Mouse (Mus musculus) testis, postnatal 14 days (tissue): Measurements from ENCODE around the gene Neurl4.
A peak's percentile ranks its signal among the peaks of the same experiment; 100 is the strongest.
"Not testable (repeated sequence)": the region's sequence is repeated elsewhere in the genome, so short reads cannot be mapped to it uniquely, and the experiment has no call there.

ENCODE experiments used
- DNase-seq: peaks from one replicate; pipeline ENCODE4 v3.0.0; 2021; ENCODE audit warnings: low spot score

Gene Neurl4

DNA sequence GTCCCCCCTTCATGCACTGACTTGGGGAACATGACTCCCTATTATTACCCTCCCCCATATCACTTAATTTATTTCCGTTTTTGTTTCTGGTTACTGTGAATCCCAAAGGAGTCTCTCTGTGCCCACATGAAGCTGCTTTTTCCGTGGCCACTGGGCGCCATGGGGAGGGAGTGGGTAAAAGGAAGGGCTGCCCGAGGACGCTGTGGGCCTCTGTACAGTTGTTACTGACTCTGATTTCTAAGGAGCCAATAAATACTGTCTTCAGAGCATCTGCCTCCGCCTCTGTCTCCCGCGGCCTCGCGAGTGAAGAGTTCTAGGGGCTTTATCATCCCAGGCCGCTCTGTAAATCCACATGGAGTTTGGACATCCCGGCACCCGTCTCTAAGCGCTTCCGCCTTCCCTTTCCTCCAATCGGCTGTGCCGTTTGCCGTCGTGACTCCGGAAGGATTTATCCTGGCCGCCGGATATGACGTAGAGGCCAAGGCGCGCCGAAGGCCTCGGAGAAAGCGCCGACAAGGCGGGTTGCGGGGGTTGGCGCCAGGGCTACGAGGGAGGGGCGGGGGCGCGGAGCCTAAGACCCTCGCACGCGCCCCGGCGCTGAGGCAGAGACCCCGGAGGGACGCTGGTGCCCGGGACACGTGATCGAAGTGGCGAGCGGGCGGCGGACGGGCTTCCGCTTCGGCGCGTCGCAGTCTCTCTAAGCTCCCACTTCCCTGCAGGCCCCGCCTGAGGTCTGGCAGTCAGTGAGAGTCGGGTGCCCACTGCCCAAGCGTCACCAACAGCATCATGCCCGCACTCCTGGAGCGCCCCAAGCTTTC is 12.9 kb downstream of the Neurl4 start, which contains the start of gene Gps2:
Gene Gps2 (plus strand): TSS at position 335 of the 818 bp plus-strand sequence.
- DNase-seq = peak; percentile 94

DNA sequence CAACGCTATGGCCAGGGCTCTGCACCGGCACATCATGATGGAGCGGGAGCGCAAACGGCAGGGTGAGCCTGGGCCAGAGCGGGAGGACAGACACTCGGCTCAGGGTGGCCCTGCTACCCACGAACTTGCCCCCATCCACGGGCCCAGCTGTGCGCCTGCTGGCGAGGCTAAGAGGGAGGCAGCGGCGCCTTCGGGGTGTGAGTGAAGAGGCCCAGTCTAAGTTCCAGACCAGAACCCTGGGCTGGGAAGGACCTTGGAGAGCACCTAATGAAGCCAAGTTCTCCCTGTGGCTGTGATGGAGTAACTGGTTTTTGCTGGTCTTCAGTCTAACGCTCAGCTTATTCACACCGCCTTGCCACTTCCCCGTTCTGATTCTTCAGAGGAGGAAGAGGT is 13.5 kb downstream of the Neurl4 start:
- DNase-seq = no peak

DNA sequence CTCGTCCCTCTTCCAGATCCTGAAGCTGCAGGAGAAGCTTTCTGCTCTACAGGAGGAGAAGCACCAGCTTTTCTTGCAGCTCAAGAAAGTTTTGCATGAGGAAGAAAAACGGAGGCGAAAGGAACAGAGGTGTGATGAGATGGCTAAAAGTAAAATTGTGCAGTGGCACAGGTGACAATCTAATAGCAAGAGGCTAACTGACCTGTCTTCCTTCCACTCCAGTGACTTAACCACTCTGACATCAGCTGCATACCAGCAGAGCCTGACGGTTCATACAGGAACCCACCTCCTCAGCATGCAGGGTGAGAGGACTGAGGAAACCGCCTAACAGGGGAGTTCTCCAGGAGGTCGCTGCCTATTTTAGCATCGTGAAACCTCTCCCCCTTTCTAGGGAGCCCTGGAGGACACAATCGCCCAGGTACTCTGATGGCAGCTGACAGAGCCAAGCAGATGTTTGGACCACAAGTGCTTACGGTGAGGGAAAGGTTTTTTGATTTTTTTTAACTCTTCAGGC is 14.1 kb downstream of the Neurl4 start:
- DNase-seq = no peak

DNA sequence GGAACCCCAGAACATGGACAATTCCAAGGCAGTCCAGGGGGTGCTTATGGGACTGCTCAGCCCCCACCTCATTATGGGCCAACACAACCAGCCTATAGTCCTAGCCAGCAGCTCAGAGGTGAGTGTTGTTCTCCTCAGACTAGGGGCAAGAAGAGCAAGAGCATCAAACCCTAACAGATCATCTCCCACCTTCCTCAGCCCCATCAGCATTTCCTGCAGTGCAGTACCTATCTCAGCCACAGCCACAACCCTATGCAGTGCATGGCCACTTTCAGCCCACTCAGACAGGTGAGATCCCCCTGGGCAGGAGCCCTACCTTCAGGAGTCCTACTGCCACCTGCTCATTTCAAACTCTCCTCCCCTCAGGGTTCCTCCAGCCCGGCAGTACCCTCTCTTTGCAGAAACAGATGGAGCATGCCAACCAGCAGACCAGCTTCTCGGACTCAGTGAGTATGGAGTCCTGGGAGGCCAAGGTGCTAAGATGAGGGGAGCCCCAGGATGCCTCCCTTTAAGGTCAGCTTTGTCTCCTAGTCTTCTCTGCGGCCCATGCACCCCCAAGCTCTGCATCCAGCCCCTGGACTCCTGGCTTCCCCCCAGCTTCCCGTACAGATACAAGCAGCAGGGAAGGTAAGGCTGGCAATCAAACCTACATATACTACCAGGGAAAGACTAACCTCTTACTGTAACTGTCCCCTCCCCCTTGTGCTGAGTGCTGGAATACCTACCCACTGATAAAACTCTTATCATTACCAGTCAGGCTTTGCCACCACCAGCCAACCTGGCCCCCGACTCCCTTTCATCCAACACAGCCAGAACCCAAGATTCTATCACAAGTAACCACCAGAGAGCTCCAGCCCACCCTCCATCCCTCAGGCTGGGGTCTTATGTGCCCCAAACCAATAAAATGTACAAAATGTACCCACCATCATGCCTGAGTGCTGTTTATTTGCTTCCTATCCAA is 15.1 kb downstream of the Neurl4 start:
- no peak for DNase-seq

DNA sequence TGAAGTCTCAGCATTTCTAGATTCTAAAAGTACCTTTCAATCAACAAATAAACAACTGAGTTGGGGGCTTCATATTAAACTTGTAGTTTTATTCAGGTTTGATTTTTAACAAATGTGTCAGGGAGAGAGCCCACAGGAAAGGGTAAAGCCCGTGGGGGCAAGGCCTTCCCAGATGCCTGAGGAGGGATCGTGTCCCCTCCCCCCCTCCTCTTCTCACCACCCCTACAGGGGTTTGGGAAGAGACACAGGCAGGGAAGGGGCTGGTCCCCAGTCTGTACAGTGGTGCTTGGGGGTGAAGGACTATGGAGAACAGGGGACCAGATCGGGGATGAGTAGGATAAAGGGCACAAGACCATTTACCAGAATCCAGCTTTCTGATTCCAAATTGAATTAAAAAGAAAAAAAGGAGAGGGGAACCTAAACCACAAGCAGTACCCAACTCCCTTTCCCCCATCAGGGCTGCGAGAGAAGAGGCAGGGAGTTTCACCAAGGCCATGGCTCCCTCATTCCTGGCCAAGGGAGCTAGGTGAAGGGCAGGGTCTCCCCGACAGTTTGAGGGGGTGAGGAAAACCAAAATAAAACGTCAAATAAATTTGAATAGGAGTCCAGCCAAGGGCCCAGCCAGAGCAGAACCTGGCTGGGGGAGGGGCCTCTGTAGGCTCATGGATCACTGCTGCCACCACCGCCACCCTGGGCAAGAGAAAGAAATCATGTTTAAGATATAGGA is 15.9 kb downstream of the Neurl4 start:
- DNase-seq = not testable (repeated sequence)

DNA sequence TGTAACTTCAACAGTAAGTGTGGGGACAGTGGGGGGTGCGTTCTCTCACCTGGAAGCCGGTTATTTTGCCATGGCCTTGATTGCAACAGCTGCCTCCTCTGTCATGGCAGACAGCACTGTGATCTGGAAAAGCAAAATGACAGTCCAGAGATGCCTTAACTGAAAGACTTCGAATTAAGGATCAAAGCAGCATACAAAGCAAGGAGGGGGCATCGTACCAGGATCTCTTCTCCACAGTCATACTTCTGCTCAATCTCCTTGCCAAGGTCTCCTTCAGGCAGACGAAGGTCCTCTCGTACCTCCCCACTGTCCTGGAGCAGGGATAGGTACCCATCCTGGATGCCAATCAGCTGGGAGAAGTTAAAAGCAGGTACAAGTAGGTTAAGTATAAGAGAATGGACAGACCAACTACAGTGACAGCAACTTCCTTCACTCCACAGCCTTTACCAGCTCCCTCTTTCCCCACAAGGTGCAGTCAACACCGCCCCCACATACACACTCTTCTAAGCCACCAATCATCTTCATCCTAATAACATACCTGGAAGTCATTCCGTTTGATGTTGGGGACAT is 16.6 kb downstream of the Neurl4 start:
- no peak for DNase-seq

DNA sequence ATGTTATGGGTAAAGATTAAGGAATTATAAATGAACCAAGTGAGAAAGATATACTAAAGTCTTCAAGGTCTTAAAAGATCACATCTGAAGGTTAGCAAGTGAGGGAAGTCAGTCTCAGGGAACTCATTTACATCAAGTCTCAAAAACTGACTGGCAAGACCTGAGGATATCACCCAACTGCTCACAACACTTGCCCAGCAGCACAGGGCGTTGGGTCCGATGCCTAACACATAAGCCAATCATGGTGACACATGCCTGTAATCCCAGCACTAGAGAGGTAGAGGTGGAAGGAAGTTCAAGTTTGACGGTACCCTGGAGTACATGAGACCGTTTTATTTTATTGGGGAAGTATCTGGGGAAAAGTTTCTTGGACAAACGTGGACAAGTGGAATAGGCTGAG is 17.2 kb downstream of the Neurl4 start:
- DNase-seq = no peak

DNA sequence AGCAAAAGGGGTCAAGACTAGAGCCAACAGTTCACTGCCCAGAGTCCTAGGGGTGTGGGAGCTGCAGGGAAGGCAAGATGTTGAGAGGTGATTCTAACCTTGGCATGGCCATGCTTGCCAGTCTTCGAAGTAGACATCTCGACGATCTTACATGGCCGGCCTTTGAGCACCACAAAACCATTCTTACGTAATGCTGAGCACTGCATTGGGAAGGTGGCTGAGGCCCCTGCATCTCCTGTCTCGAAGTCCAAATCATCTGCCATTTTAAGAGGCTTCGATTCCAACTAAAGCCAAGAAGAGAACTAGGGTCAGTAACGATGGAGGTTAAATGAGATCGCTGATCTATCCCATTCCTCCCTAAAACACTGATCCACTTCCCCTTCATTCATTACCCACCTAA is 18.2 kb downstream of the Neurl4 start:
- DNase-seq = no peak

DNA sequence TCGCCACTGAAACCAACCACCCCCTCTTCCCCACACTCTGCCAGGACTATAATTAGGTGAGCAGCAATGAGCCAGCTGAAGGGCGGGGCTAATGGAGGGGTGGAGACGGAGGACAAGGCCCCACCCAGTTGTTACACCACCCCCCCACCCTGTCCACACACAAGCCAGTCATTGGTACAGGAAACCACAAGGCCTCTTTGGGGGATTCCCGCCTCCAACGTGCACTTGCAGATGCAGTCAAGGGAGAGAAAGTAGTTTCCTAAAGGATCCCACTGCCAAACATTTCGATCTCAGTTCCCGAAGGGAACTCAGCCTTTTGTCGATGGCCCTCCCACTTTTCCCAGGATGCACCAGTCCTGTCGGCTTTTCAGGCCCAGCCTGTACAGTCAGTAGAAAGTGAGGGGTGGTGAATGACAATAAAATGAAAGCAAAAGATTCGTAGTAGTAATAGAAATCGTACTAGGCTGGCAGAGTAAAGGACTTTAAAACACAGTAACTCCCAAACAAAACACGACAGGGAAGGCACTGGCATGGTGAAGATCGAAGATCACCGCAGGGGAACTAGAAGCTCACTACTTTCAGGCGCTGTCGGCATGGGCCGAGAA is 18.9 kb downstream of the Neurl4 start:
- peak; percentile 62 for DNase-seq

DNA sequence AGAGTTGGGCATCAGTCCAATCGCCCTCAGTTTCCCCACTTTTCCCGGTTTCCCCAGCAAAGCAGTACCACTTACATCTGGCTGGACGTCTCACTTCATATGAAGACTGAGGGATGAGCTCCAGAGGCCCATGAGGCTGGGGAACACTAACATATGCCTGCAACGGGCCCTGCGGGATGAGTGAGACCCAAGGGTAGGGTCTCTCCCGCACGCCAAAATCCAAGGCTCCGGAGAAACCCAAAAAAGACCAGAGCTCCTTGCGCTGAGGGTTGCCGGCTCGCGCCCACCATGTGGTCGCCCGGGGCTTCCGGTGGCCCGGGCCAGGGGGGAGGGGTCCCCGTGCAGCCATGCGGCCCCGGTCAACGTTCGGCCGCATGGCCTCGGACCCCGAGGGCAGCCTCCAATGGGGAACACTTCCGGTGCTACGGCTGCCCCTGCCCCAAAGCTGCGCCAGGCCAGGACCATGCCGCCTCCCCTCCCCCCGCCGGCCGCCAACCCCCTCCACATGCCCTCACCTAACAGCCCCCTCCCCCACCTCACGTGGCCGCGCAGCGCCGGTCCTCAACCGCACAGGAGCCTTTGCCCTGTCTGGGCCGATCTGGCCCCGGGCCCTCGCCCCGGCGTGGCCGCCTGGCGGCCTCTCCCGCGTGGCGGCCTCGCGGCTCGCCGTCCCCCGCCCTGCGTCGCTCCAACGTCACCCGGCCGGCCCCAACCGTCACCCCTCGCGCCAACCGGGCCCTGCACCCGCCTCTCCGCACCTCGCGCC is 19.6 kb downstream of the Neurl4 start:
- peak; percentile 85 for DNase-seq

DNA sequence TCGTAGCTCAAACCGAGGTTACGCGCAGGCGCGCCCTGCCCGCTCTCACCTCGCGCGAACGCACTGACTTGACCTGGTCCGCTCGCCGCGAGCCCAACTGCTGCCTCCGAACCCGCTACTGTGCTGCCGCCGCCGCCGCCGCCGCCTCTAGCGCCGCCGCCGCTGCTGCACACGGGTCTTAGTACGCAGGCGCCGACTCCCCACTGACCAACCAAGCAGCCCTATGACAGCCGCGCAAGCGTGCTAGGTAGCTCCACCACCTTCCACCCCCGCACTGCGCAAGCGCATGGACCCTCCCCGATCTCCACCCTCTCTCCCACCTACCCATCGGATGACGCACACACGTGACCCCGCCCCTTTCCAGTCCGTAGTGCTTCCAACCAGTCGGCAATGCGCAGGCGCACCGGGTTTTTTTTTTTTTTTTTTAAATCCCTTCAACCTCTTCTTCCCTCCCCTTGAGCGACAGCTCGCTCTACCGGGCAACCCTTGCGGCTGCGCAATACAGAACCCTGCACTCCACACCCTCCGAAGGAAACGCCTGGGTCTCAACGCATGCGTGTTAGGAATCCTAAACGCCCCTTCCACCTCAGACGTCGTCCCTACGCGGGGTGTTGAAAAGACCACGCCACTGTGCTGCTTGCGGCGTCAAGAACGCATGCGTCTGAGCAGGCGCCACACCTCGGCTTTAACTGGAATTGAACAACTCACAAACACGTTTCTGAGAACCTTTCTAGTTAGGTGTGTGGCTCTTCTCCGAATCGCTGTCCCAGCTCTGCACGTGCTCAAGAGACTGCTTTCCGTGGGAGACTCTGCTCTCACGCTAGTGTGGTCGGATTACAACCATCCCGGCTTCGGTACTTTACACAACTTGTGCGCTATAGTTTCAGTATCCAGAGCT is 20.5 kb downstream of the Neurl4 start, which contains the start of gene Eif5a:
Gene Eif5a (minus strand): TSS at position 845 of the 898 bp plus-strand sequence.
- DNase-seq = peak; percentile 100

DNA sequence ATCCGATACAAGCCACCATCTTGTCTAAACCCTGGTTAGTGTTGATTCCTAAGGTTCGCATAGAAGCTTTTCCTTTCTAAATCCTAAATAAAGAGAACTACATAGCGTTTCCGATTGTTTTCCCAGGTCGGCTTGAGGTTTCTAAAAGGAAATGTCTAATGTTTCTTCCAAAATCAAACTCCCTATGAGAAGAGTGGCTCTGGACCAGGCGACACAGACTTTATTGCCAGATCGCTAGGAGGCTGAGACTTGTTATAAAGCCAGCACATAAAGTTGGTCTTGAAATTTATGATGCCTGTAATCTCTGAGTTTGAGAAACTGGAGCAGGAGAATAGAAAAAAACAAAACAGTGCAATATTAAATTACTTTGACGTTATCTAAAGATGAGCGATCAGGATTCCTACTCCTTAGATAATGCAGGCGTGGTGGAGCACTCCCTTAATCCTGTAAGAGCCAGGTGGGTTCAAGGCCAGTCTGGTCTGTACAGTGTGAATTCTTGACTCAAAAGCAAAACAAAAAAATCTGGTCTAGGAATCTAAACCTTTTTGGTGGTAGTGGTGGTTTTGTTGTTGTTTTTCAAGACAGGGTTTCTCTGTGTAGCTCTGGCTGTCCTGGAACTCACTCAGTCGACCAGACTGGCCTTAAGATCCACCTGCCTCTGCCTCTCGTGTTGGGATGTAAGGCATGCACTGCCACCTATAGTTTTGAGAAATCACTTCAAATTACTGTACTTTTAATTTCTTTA is 21.3 kb downstream of the Neurl4 start:
- DNase-seq = no peak

DNA sequence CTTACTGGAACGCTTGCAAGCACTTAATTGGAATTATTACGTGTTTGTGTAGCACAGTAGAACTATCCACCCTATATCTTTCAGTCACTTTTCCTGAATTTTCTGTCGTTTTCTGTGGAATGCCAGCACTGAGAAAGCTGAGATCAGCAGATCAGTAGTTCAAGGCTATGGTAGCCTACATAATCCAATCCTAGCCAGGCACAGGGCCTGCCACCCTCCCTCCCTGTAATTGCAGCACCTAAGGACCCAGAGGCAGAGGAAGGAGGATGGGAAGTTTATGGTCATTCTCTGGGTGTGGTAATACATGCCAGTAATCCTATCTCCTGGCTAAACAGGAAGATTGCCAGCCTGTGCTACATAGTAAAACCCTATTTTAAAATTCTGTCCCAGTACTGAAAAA is 21.9 kb downstream of the Neurl4 start:
- no peak for DNase-seq

DNA sequence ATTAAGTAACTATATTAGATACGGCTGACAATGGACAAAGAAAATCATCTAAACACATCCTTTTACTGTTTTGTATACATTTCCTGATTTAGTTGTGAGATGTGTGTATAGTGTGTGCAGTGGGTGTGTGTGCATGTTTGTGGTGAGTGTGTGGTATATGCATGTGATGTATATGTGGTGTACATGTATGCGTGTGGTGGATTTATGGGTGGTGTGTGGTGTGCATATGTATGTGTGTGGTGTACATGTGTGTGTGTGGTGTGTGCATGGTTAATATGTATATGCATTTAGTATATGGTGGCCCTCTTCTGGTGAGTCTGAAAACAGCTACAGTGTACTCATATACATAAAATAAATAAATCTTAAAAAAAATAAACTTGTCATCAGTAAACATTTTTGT is 26.6 kb downstream of the Neurl4 start:
- no peak for DNase-seq

DNA sequence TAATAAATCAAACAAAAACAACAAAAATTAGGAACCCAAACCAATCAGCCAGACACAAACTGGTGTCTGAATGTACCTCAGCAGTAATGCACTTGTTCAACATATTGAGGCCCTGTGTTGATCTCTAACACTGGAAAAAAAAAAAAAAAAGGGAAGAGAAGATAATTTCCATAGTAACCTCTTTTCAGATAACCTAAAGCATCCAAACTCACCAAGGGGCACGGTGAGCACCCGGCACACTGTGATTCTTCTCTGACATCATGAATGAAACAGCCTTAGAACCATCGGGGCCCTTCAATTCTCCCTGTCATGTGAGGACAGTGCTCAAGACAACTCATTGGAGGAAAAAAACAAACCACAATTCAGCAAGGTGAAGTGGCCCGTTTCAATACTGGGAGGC is 28.8 kb downstream of the Neurl4 start:
- DNase-seq = no peak

DNA sequence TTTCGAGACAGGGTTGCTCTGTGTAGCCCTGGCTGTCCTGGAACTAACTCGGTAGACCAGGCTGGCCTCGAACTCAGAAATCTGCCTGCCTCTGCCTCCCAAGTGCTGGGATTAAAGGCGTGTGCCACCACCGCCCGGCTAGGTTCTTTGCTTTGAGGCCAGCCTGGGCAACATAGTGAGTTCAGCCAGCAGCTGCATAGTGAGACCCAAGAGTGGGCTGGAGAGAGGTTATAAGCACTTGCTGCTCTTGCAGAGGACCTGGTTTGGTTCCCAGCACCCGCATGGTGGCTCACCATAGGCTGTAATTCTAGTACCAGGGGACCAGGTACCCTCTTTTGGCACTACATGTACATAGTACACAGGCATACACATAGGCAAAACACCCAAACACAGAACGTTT is 29.3 kb downstream of the Neurl4 start:
- not testable (repeated sequence) for DNase-seq

DNA sequence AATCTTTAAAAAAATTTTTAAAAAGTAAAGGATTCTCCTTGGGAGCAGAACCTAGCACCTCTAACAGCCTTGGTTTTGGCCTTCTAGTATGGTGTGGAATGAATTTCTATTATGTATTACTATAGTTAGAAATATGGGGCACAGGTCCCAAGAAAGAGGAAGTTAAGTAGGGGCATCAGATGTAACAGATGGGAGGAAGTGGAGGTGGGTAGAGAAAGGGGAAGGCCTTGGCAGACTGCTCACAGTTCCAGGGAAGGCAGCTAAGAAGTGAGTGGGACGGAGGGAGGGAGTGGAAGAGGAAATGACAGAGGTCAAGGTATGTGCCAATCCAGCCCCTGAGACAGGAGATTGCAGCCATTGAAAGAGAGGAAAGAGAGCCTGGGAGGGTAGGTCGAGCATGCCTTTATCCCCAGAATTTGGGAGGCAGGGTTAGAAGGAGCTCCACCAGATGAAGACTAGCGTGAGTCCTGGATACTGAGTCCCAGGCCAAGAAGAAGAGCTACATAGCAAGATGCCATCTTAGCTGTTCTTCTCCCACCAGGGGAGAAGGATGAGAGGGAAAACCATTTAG is 30.2 kb downstream of the Neurl4 start:
- no peak for DNase-seq

DNA sequence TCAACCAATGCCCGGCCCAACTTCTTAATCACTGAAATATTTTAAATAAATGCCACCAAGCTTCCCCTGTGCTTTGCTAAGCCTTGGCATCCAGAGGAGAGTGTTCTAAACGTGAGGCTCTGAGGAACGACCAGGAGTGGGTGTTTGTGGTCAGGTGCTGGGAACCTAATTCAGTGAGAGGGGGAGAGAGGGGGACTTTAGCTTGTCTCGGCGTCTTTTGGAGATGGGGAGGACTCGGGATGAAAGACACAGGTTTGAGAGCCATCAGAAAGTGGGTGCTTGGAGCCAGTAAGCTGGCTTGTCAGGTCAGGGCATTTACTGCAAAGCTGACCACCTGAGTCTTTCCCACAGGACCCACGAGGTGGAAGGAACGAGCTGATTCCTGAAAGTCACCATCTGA is 30.9 kb downstream of the Neurl4 start:
- no peak for DNase-seq
